Mouse (Mus musculus): ENCODE results near the gene Gdf7. TPM values are rescaled to one million over a fixed set of nuclear protein-coding genes. Genes with fewer than 3 reads are reported as not detected.

Gene Gdf7
- total and polyA plus RNA-seq, 2 experiments from 2014 or later = 0.11 to 4.7 TPM

GRCm38 (mm10) chr12:8297586-8298214 is 4.1 kb downstream of the Gdf7 start:
- TF ChIP-seq CTCF (IDR thresholded peaks at IDR 0.05) = no peak
- Histone ChIP-seq H3K4me3 (ENCODE audit: low read depth, low read length) (peak overlapping the region; percentile 33), H3K9me3 (ENCODE audit: low read length) (no peaks in the 10 kb centered on the region), H3K4me2 (ENCODE audit: low read depth, low read length, poor library complexity, severe bottlenecking) (peak overlapping the region; percentile 51), H3K9ac (replicated peaks; ENCODE audit: low read length, poor library complexity, severe bottlenecking) (no peak overlapping the region), H3K27me3 (ENCODE audit: insufficient read depth, low read length) (peaks cover 70% of the 10 kb centered on the region), H3K4me1 (ENCODE audit: insufficient read depth, low read length) (peaks cover 5% of the 10 kb centered on the region; the same call in 1 of the 2 replicates), H3K27ac (ENCODE audit: low read depth, low read length) (no peak overlapping the region), H3K36me3 (ENCODE audit: insufficient read depth, low read length) (no peaks in the 10 kb centered on the region)
- 7% methylated on average over 33 of the region's 34 CpGs for WGBS
- no peak for DNase-seq (ENCODE audit: low spot score)
- ATAC-seq (ENCODE audit: low FRiP score) = peak; percentile 10; the same call in 1 of the 2 replicates

DNA sequence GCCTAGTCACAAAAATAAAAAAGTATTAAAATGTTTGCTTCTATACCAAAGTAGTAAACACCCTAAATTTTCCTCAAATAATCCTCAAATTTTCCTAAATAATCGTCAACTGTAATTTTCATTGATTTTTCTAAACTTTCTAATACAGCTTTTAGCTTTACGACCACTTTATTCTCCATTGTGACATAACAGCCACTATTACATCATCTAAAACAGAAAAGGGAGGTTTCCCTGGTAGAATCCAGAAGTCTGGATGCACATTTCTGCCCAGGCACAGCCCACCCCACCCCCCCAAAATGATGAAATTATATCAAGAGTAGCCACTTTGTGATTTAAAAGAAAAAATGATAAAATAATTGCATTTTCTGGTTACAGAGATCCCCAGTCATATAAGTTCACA is 5.6 kb downstream of the Gdf7 start:
- Histone ChIP-seq H3K27me3 (ENCODE audit: insufficient read depth, low read length) (peaks cover 57% of the 10 kb centered on the region), H3K27ac (ENCODE audit: low read depth, low read length) (no peak overlapping the region), H3K4me3 (ENCODE audit: low read depth, low read length) (no peak overlapping the region), H3K36me3 (ENCODE audit: insufficient read depth, low read length) (no peaks in the 10 kb centered on the region), H3K4me2 (ENCODE audit: low read depth, low read length, poor library complexity, severe bottlenecking) (no peak overlapping the region), H3K9ac (replicated peaks; ENCODE audit: low read length, poor library complexity, severe bottlenecking) (no peak overlapping the region), H3K4me1 (ENCODE audit: insufficient read depth, low read length) (0 out of 2 replicates have a peak, but pooled peaks cover 5% of the 10 kb centered on the region), H3K9me3 (ENCODE audit: low read length) (no peaks in the 10 kb centered on the region)
- DNase-seq (ENCODE audit: low spot score) = no peak
- no peak for ATAC-seq (ENCODE audit: low FRiP score)
- no peak for TF ChIP-seq CTCF (IDR thresholded peaks at IDR 0.05)
- 80% methylated on average over 2 of the region's 2 CpGs for WGBS

DNA sequence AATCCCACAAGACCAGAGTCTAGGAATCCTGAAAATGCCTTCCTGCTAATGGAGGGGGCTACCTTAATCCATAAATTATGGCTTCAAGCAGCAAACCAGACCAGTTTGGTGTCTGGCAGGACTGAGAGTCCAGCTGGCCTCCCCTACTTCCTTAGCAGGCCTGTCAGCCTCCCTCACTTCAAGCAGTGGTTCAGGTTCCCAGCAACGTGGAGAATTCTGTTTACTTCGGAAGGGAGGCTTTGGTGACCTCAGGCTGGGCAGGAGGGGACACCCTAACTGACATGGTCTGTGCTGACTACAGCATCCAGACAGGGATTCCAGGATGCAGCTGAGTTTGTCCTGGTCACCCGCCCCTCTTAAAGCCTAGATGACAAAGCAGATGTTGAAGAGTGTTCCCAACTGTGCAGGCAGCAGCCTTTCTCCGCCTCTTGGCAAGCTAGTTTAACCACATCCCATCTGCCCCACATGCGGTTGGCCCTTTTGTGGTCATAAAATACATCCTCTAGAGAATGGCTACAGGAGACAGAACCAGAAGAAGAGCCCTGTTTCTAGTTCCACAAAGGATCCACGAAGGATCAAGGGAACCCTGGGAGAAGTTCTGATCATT is 6.3 kb downstream of the Gdf7 start:
- 61% methylated on average over 6 of the region's 6 CpGs for WGBS
- 0 out of 2 replicates have a peak, but pooled peaks cover 5% of the 10 kb centered on the region for H3K4me1 ChIP-seq (ENCODE audit: insufficient read depth, low read length)
- H3K9me3 ChIP-seq (ENCODE audit: low read length) = no peaks in the 10 kb centered on the region
- H3K4me2 ChIP-seq (ENCODE audit: low read depth, low read length, poor library complexity, severe bottlenecking) = no peak overlapping the region
- H3K4me3 ChIP-seq (ENCODE audit: low read depth, low read length) = no peak overlapping the region
- no peaks in the 10 kb centered on the region for H3K36me3 ChIP-seq (ENCODE audit: insufficient read depth, low read length)
- no peak overlapping the region for H3K27ac ChIP-seq (ENCODE audit: low read depth, low read length)
- peaks cover 49% of the 10 kb centered on the region for H3K27me3 ChIP-seq (ENCODE audit: insufficient read depth, low read length)
- no peak for ATAC-seq (ENCODE audit: low FRiP score)
- DNase-seq (ENCODE audit: low spot score) = no peak
- TF ChIP-seq CTCF (IDR thresholded peaks at IDR 0.05) = no peak
- no peak overlapping the region for H3K9ac ChIP-seq (replicated peaks; ENCODE audit: low read length, poor library complexity, severe bottlenecking)

DNA sequence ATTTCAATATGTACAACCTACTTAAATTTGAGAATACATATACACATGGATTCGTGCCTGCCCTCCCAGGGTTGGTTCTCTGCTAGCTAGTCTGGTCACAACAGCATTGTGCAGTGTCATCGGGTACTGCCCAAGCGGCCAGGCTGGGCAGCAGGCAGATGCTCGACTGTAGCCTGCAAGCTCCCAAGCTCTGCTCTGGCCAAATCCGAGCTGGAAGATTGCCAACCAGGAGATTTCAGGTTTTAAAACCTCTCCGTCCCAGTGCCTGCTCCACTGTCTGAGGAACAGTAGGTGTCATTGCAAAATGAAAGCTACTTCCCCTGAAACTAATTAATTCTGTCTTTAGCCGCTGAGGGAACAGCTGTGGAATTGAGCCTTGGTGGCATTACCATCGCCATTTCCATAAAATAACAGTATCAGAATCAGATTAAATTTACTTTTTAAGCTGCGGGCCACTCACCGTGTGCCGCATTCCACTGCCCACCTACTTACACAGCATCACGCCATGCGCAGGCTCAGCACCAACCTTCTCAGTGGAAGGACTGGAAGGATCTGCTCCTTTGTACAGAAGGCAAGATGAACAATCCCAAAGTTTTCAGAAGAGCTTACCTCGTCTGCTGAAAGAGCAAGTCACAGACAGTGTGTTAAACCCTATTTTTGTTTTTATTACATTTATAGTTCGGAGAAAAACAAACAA is 10.4 kb downstream of the Gdf7 start:
- Histone ChIP-seq H3K27ac (ENCODE audit: low read depth, low read length) (no peak overlapping the region), H3K4me1 (ENCODE audit: insufficient read depth, low read length) (no peaks in the 10 kb centered on the region), H3K27me3 (ENCODE audit: insufficient read depth, low read length) (peaks cover 13% of the 10 kb centered on the region; the same call in 1 of the 2 replicates), H3K4me2 (ENCODE audit: low read depth, low read length, poor library complexity, severe bottlenecking) (peak overlapping the region; percentile 32; the same call in 1 of the 2 replicates), H3K4me3 (ENCODE audit: low read depth, low read length) (0 out of 2 replicates have a peak overlapping the region, but pooled peaks have one; percentile 11), H3K9me3 (ENCODE audit: low read length) (no peaks in the 10 kb centered on the region), H3K9ac (replicated peaks; ENCODE audit: low read length, poor library complexity, severe bottlenecking) (no peak overlapping the region), H3K36me3 (ENCODE audit: insufficient read depth, low read length) (no peaks in the 10 kb centered on the region)
- peak; percentile 69 for DNase-seq (ENCODE audit: low spot score)
- WGBS = 30% methylated on average over 15 of the region's 15 CpGs
- peak; percentile 74 for ATAC-seq (ENCODE audit: low FRiP score)
- TF ChIP-seq CTCF (IDR thresholded peaks at IDR 0.05) = no peak

DNA sequence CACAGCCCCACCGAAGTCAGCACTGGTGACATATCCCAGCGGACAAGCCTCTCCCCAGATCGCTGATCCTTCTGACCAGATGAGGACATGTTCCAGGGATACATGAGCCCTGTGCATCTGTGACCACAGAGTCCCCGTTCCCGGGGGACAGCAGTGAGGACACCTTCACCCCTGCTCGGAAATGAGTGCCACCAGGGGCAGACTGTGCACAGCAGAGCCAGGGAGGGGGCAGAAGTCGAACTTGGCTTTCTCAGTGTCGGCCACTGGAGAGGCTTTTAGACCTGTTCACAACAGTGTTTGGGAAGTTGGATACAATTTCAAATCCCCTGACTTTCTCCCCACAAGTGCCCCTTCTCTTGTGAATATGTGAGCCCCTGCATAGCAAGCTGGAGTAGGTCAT is 12.3 kb downstream of the Gdf7 start:
- TF ChIP-seq CTCF (IDR thresholded peaks at IDR 0.05) = no peak

GRCm38 (mm10) chr12:8289099-8289498 is 12.7 kb downstream of the Gdf7 start:
- DNase-seq (ENCODE audit: low spot score) = no peak
- Histone ChIP-seq H3K9ac (replicated peaks; ENCODE audit: low read length, poor library complexity, severe bottlenecking) (no peak overlapping the region), H3K4me3 (ENCODE audit: low read depth, low read length) (no peak overlapping the region), H3K27ac (ENCODE audit: low read depth, low read length) (no peak overlapping the region), H3K4me1 (ENCODE audit: insufficient read depth, low read length) (no peaks in the 10 kb centered on the region), H3K27me3 (ENCODE audit: insufficient read depth, low read length) (no peaks in the 10 kb centered on the region), H3K36me3 (ENCODE audit: insufficient read depth, low read length) (no peaks in the 10 kb centered on the region), H3K4me2 (ENCODE audit: low read depth, low read length, poor library complexity, severe bottlenecking) (no peak overlapping the region), H3K9me3 (ENCODE audit: low read length) (no peaks in the 10 kb centered on the region)
- no peak for ATAC-seq (ENCODE audit: low FRiP score)
- no peak for TF ChIP-seq CTCF (IDR thresholded peaks at IDR 0.05)
- WGBS = 71% methylated on average over 6 of the region's 6 CpGs

More for the DNA sequence above, 12.3 kb downstream of the Gdf7 start:
- Histone ChIP-seq H3K4me3 (ENCODE audit: low read depth, low read length) (no peak overlapping the region), H3K9me3 (ENCODE audit: low read length) (no peaks in the 10 kb centered on the region), H3K9ac (replicated peaks; ENCODE audit: low read length, poor library complexity, severe bottlenecking) (no peak overlapping the region), H3K4me2 (ENCODE audit: low read depth, low read length, poor library complexity, severe bottlenecking) (no peak overlapping the region), H3K36me3 (ENCODE audit: insufficient read depth, low read length) (no peaks in the 10 kb centered on the region), H3K4me1 (ENCODE audit: insufficient read depth, low read length) (no peaks in the 10 kb centered on the region), H3K27me3 (ENCODE audit: insufficient read depth, low read length) (no peaks in the 10 kb centered on the region), H3K27ac (ENCODE audit: low read depth, low read length) (no peak overlapping the region)
- no peak for ATAC-seq (ENCODE audit: low FRiP score)
- no peak for DNase-seq (ENCODE audit: low spot score)
- WGBS = 90% methylated on average over 8 of the region's 8 CpGs
